Mouse (Mus musculus) MEL (cell line): Measurements from ENCODE around the gene Spag9.

ENCODE experiments used
- CTCF ChIP-seq, 3 experiments: IDR thresholded peaks in 2 of 3; conservative IDR thresholded peaks in 1 of 3; 2 replicates each; pipeline ENCODE4 v1.5.1; 2011 to 2012; ENCODE audit warnings: low read length in 3 of 3, low read depth in 2 of 3, mild to moderate bottlenecking in 2 of 3, improper control_type of control experiment in 1 of 3, inconsistent platforms in 1 of 3, mixed read lengths in 1 of 3, moderate library complexity in 1 of 3; ENCODE audit not compliant: control insufficient read depth in 1 of 3, insufficient read depth in 1 of 3, poor library complexity in 1 of 3, severe bottlenecking in 1 of 3
- ELF1 ChIP-seq: IDR thresholded peaks from 2 replicates; pipeline ENCODE4 v1.6.1; 2014; ENCODE audit warnings: low read depth, mild to moderate bottlenecking, inconsistent platforms, low read length, improper control_type of control experiment, moderate library complexity
- EP300 ChIP-seq, 2 experiments: IDR thresholded peaks; 2 replicates each; pipeline ENCODE4 v1.6.1; 2011; ENCODE audit warnings: improper control_type of control experiment in 2 of 2, low read length in 2 of 2, low read depth in 1 of 2, mild to moderate bottlenecking in 1 of 2
- GABPA ChIP-seq: IDR thresholded peaks from 2 replicates; pipeline ENCODE4 v1.6.1; 2012; ENCODE audit warnings: low read depth, mild to moderate bottlenecking, inconsistent platforms, low read length, improper control_type of control experiment, moderate library complexity
- GATA1 ChIP-seq: IDR thresholded peaks from 2 replicates; pipeline ENCODE4 v1.6.1; 2011; ENCODE audit warnings: low read depth, low read length, improper control_type of control experiment
- HCFC1 ChIP-seq: IDR thresholded peaks from 2 replicates; pipeline ENCODE4 v1.6.1; 2012; ENCODE audit warnings: low read depth, mild to moderate bottlenecking, inconsistent platforms, low read length, improper control_type of control experiment, moderate library complexity
- MAZ ChIP-seq: IDR thresholded peaks from 2 replicates; pipeline ENCODE4 v1.6.1; 2012; ENCODE audit warnings: low read depth, mild to moderate bottlenecking, inconsistent platforms, low read length, improper control_type of control experiment
- NRF1 ChIP-seq: IDR thresholded peaks from 2 replicates; pipeline ENCODE4 v1.6.1; 2014; ENCODE audit warnings: low read depth, mild to moderate bottlenecking, inconsistent platforms, low read length, improper control_type of control experiment, moderate library complexity; ENCODE audit not compliant: poor library complexity, insufficient read depth, severe bottlenecking
- POLR2A ChIP-seq, 2 experiments: IDR thresholded peaks; 2 replicates each; pipeline ENCODE4 v1.6.1; 2011 to 2012; ENCODE audit warnings: low read length in 2 of 2, mild to moderate bottlenecking in 2 of 2, control low read depth in 1 of 2, improper control_type of control experiment in 1 of 2, low read depth in 1 of 2, moderate library complexity in 1 of 2; ENCODE audit not compliant: control insufficient read depth in 1 of 2, insufficient read depth in 1 of 2, poor library complexity in 1 of 2
- POLR2AphosphoS5 ChIP-seq: IDR thresholded peaks from 2 replicates; pipeline ENCODE4 v1.6.1; 2012; ENCODE audit warnings: low read depth, borderline replicate concordance, mild to moderate bottlenecking, inconsistent platforms, low read length, moderate library complexity, mixed read lengths
- SMC3 ChIP-seq: IDR thresholded peaks from 2 replicates; pipeline ENCODE4 v1.6.1; 2011; ENCODE audit warnings: low read depth, low read length, improper control_type of control experiment
- USF1 ChIP-seq: IDR thresholded peaks from 2 replicates; pipeline ENCODE4 v1.6.1; 2014; ENCODE audit warnings: low read depth, mild to moderate bottlenecking, inconsistent platforms, low read length, improper control_type of control experiment, moderate library complexity

- TF ChIP-seq POLR2A (IDR thresholded peaks at IDR 0.05; ENCODE audit: control insufficient read depth in 1 of 2, insufficient read depth in 1 of 2, low read depth in 1 of 2, low read length in 2 of 2, poor library complexity in 1 of 2), result no peak
- no peak for TF ChIP-seq EP300 (IDR thresholded peaks at IDR 0.05; ENCODE audit: low read depth in 1 of 2, low read length in 2 of 2)
- no peak for TF ChIP-seq NRF1
- no peak for TF ChIP-seq HCFC1
- no peak for TF ChIP-seq CTCF (IDR thresholded peaks at IDR 0.05 in 2 of 3, conservative IDR thresholded peaks at IDR 0.05 in 1 of 3; ENCODE audit: control insufficient read depth in 1 of 3, insufficient read depth in 1 of 3, low read depth in 2 of 3, low read length in 3 of 3, poor library complexity in 1 of 3, severe bottlenecking in 1 of 3)
- TF ChIP-seq GATA1, result no peak
- no peak for TF ChIP-seq MAZ
- no peak for TF ChIP-seq POLR2AphosphoS5
- TF ChIP-seq SMC3, result no peak
- TF ChIP-seq USF1, result no peak
- TF ChIP-seq GABPA, result no peak
- TF ChIP-seq ELF1, result no peak
Measured at GRCm38 (mm10) chr11:94135581-94136001, 139.7 kb downstream of the Spag9 start.
